24 mouse cellular contexts compared by ENCODE assay signal in genomic region chr2:120450724-120451123, GRCm38 (mm10).
"Had no signal": no experiment of that assay in that cellular context is flagged by ENCODE, and none has a peak within 500 bp of the region (broad histone marks: within the 10 kb centered on the region; RNA-seq: fewer than 3 reads in every experiment).

No protein-coding gene starts in this region.

- H3K9ac ChIP-seq: liver, embryonic 13.5 days; liver, embryonic 15.5 days; liver, postnatal 0 days; lung, embryonic 14.5 days; midbrain, embryonic 12.5 days; neural tube, embryonic 13.5 days; neural tube, embryonic 15.5 days; stomach, embryonic 15.5 days had no signal

- DNase-seq: liver, embryonic 13.5 days; liver, postnatal 0 days; lung, embryonic 14.5 days; lung, postnatal 36 days; midbrain, embryonic 14.5 days; retina, postnatal 1 day; right cerebral cortex, adult 18-20 months; right cerebral cortex, postnatal 25 days; right cerebral cortex, postnatal 4 days; spleen, adult 18-20 months; thymus, adult 2 months; thymus, postnatal 25 days; thymus, postnatal 4 days had no signal

- H3K27me3 ChIP-seq: liver, embryonic 13.5 days; liver, embryonic 15.5 days; megakaryocyte, embryonic 14.5 days; midbrain, embryonic 12.5 days; neural tube, embryonic 13.5 days; neural tube, embryonic 15.5 days; stomach, embryonic 15.5 days had no signal

- H3K4me3 ChIP-seq: liver, embryonic 13.5 days; liver, embryonic 15.5 days; megakaryocyte, embryonic 14.5 days; midbrain, embryonic 12.5 days; myocyte; neural tube, embryonic 13.5 days; neural tube, embryonic 15.5 days; stomach, embryonic 15.5 days had no signal

- H3K4me1 ChIP-seq: neural tube, embryonic 13.5 days; neural tube, embryonic 15.5 days; stomach, embryonic 15.5 days had no signal

- ATAC-seq: liver, postnatal 0 days; midbrain, embryonic 16.5 days had no signal

- H3K27ac ChIP-seq: liver, embryonic 13.5 days; liver, embryonic 15.5 days; macrophage; midbrain, embryonic 12.5 days; neural tube, embryonic 13.5 days; neural tube, embryonic 15.5 days; stomach, embryonic 15.5 days; stomach, postnatal 0 days had no signal

- H3K4me2 ChIP-seq: liver, embryonic 11.5 days; liver, embryonic 13.5 days; liver, embryonic 15.5 days; lung, embryonic 14.5 days; midbrain, embryonic 12.5 days; neural tube, embryonic 13.5 days; neural tube, embryonic 15.5 days; stomach, embryonic 15.5 days had no signal

- H3K9me3 ChIP-seq: liver, embryonic 13.5 days; liver, embryonic 15.5 days; midbrain, embryonic 12.5 days; neural tube, embryonic 13.5 days; neural tube, embryonic 15.5 days; stomach, embryonic 15.5 days had no signal

- H3K36me3 ChIP-seq: liver, embryonic 13.5 days; midbrain, embryonic 12.5 days; neural tube, embryonic 13.5 days; neural tube, embryonic 15.5 days; stomach, embryonic 15.5 days had no signal
